Mouse (Mus musculus) liver, postnatal 0 days (tissue): ENCODE data around the gene Kif26b.

ENCODE experiments used
- CTCF ChIP-seq: sonication (generic); IDR thresholded peaks from 2 replicates; pipeline ENCODE4 v1.5.1; 2016; ENCODE audit warnings: antibody characterized with exemption, low read depth
- EP300 ChIP-seq: IDR thresholded peaks from 2 replicates; pipeline ENCODE4 v1.6.1; 2016; ENCODE audit warnings: antibody characterized with exemption, low read depth, mild to moderate bottlenecking

DNA sequence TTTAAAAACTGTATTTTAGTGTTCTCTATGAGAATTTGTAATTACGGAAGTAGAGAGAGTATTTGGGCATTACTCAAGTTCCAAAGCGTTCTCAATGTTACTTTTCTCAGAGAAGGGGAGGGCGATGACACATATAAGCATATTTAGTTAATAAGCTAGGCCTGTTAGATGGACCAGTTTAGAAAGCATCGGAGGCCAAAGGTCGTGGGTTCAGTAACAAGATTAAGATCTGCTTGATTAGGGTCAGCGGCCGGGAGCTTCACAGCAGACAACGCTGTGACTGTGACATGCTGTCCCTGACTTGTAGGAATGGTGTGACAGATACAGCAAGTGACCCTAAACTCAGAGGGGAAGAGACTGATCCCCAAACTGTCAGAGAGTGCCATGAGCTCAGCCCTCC, 174.6 kb downstream of the Kif26b start:
- TF ChIP-seq CTCF (no peak), EP300 (no peak)
